Mouse (Mus musculus) testis, adult 2 months (tissue): ENCODE measurements around the gene Tlr9.

Experiments
- CTCF ChIP-seq: fragments of 200-500 bp; IDR thresholded peaks from 2 replicates; pipeline ENCODE4 v1.5.1; 2012; ENCODE audit warnings: low read depth, mild to moderate bottlenecking, inconsistent platforms, low read length, moderate library complexity; ENCODE audit not compliant: control insufficient read depth, insufficient read depth, insufficient replicate concordance
- POLR2A ChIP-seq: fragments of 200-500 bp; IDR thresholded peaks from 2 replicates; pipeline ENCODE4 v1.6.1; 2012; ENCODE audit warnings: low read depth, mild to moderate bottlenecking, inconsistent platforms, low read length, moderate library complexity; ENCODE audit not compliant: control insufficient read depth

GRCm38 (mm10) chr9:106268421-106268820, 46.0 kb downstream of the Tlr9 start:
- TF ChIP-seq POLR2A (no peak), CTCF (no peak)
